Mouse (Mus musculus) right cerebral cortex, postnatal 14 days (tissue): ENCODE measurements at regions not wholly inside any gene's neighbourhood (a gene's known extent, or its start where the extent isn't known, plus 50 kb on each side); places are given as distances from the start of the nearest gene placed in this dataset.

ENCODE experiments used
- DNase-seq: peaks from one replicate; pipeline ENCODE4 v3.0.0; 2022

- DNase-seq: no peak
These were observed 700.6 kb upstream of the Tmpo start for GRCm38 (mm10) chr10:91881521-91882228.

DNA sequence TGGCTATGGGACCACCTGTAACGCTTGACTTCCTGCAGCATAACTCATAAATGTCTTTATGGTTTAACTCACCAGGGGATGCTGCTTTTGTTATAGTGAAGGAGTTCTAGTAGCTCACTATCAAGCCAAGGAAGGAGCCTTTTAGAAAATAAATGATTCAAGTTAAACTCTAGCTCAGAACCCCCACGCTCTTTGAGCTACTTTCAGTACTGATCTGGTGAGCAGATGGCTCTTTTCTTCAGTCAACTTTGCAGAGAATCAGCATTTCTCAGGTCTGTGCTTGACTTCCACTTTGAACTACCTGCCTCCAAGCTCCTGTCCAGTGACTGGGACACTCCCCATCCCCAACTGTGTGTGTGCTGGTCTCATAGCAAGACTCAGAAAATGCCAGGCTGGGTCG is 694.3 kb upstream of the Tmpo start:
- DNase-seq: no peak

DNA sequence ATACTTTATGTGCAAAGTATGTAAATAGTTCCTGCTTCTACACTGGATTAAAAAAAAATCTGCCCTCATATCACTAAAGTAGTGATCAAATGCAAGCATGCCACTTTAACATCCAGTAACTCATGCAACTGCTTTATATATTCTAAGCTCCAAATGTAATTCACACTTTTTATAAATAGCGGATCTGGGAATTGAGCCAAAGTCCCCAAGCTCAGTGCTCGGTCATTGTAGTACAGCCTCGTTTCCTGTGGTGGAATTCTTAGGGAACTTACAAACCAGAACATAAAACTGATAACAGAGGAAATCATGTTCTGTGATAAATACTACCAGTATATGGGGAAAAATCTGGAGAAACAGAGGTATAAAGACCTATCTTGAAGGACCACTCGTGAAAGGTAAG is 690.1 kb upstream of the Tmpo start:
- no peak for DNase-seq

GRCm38 (mm10) chr10:91858711-91859595 is 677.8 kb upstream of the Tmpo start:
- DNase-seq: no peak

GRCm38 (mm10) chr10:91827074-91827473 is 646.0 kb upstream of the Tmpo start:
- DNase-seq: no peak

GRCm38 (mm10) chr10:91823499-91823898 is 642.4 kb upstream of the Tmpo start:
- no peak for DNase-seq

DNA sequence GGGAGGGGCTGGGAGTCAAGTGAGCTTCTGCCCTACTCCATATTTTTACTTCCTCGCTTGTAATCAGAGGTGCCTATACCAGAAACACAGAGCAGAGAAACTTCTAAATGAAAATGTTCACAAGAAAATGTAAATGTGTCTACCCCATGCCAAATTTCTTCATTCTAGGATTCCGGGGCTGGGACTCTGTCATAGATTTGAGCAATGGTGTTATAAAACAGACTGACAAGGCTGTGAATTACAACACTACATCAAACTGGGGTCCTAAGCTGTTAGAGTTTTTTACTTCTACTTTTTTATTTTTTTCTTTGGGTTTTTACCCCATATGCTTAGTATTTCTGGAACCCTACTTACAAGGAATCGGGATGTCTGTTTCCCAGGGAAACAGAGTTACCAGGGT is 623.8 kb upstream of the Tmpo start:
- DNase-seq: no peak
